Mouse (Mus musculus): ENCODE results near the gene Npas2.
A peak's percentile ranks its signal among the peaks of the same experiment; 100 is the strongest.

Npas2 gene

GRCm38 (mm10) chr1:39335561-39336196 is 142.1 kb downstream of the Npas2 start:
- no peak for DNase-seq (ENCODE audit: low spot score)

GRCm38 (mm10) chr1:39336788-39337187 is 143.3 kb downstream of the Npas2 start:
- DNase-seq (ENCODE audit: low spot score), result no peak

GRCm38 (mm10) chr1:39338831-39339230 is 145.3 kb downstream of the Npas2 start:
- no peak for DNase-seq (ENCODE audit: low spot score)

- DNase-seq (ENCODE audit: low spot score), result no peak
These were observed 145.9 kb downstream of the Npas2 start for GRCm38 (mm10) chr1:39339455-39339854.

GRCm38 (mm10) chr1:39340156-39340555 is 146.6 kb downstream of the Npas2 start:
- DNase-seq (ENCODE audit: low spot score), result no peak

GRCm38 (mm10) chr1:39340647-39341046 is 147.1 kb downstream of the Npas2 start:
- DNase-seq (ENCODE audit: low spot score), result peak; percentile 36

GRCm38 (mm10) chr1:39341807-39342206 is 148.3 kb downstream of the Npas2 start:
- no peak for DNase-seq (ENCODE audit: low spot score)

GRCm38 (mm10) chr1:39343242-39343641 is 149.7 kb downstream of the Npas2 start:
- no peak for DNase-seq (ENCODE audit: low spot score)

GRCm38 (mm10) chr1:39344981-39345600 is 151.6 kb downstream of the Npas2 start:
- DNase-seq (ENCODE audit: low spot score), result no peak

- peak; percentile 50 for DNase-seq (ENCODE audit: low spot score)
These were observed 155.5 kb downstream of the Npas2 start for GRCm38 (mm10) chr1:39349001-39349400.

GRCm38 (mm10) chr1:39349427-39349826 is 155.9 kb downstream of the Npas2 start:
- DNase-seq (ENCODE audit: low spot score), result no peak

GRCm38 (mm10) chr1:39361754-39362514 is 168.4 kb downstream of the Npas2 start:
- DNase-seq (ENCODE audit: low spot score), result no peak

GRCm38 (mm10) chr1:39362515-39362893 is 169.0 kb downstream of the Npas2 start:
- DNase-seq (ENCODE audit: low spot score), result no peak

- DNase-seq (ENCODE audit: low spot score), result no peak
These were observed 172.0 kb downstream of the Npas2 start for GRCm38 (mm10) chr1:39365562-39365961.

GRCm38 (mm10) chr1:39367045-39367444 is 173.5 kb downstream of the Npas2 start:
- no peak for DNase-seq (ENCODE audit: low spot score)

- peak; percentile 94 for DNase-seq (ENCODE audit: low spot score)
These were observed 174.2 kb downstream of the Npas2 start, which contains the start of gene Rpl31 for GRCm38 (mm10) chr1:39367601-39368266. Gene Rpl31 (plus strand): TSS chr1:39367842.

- DNase-seq (ENCODE audit: low spot score), result no peak
These were observed 174.8 kb downstream of the Npas2 start for GRCm38 (mm10) chr1:39368267-39368841.

- DNase-seq (ENCODE audit: low spot score), result no peak
These were observed 176.9 kb downstream of the Npas2 start for GRCm38 (mm10) chr1:39370431-39370830.

- no peak for DNase-seq (ENCODE audit: low spot score)
These were observed 178.8 kb downstream of the Npas2 start for GRCm38 (mm10) chr1:39372220-39372843.

GRCm38 (mm10) chr1:39373378-39373777 is 179.8 kb downstream of the Npas2 start:
- no peak for DNase-seq (ENCODE audit: low spot score)

GRCm38 (mm10) chr1:39374231-39374809 is 180.8 kb downstream of the Npas2 start:
- no peak for DNase-seq (ENCODE audit: low spot score)

Data from layer of hippocampus, adult 9-10 months (tissue).